Mouse (Mus musculus) liver, adult (tissue): ENCODE results near the gene Ddrgk1.

ENCODE experiments used
- GATA4 ChIP-seq: IDR thresholded peaks from 2 replicates; pipeline ENCODE4 v1.6.1; 2014; ENCODE audit warnings: mild to moderate bottlenecking, low read length; ENCODE audit not compliant: insufficient replicate concordance

Ddrgk1 gene

DNA sequence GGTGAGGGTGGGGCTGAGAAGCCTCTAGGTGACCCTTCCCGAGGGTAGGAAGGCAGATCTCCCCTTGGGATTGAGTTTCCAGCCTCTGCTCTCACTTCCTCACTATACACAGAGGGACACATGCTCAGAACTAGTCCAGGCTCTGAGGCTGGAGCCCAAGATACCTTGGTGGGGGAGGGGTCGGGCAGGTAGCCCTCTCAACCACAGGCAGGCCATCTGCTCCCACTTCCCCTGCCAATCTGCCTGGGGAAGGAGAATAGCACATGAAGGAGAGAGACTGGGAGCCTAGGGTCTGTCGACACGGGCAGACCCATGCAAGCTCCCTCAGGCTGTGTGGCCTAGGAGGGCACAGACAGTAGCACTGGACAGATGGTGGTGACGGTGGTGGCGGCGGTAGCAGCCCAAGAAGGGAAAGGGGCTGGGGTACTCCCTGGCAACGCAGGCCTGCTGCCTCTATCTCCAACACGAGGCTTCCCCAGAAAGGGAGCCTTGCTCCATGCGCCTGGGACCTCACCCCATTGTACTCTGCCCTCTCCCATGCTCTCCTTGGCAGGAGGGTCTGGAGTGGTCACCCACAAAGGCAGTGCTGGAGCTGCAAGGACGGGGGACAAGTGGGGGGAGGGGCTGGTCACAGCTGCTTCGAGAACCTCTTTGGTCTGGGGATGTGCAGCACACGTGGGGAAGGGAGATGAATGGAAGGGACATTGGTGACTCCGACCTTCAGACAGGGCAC is 30.3 kb downstream of the Ddrgk1 start:
- TF ChIP-seq GATA4: no peak

DNA sequence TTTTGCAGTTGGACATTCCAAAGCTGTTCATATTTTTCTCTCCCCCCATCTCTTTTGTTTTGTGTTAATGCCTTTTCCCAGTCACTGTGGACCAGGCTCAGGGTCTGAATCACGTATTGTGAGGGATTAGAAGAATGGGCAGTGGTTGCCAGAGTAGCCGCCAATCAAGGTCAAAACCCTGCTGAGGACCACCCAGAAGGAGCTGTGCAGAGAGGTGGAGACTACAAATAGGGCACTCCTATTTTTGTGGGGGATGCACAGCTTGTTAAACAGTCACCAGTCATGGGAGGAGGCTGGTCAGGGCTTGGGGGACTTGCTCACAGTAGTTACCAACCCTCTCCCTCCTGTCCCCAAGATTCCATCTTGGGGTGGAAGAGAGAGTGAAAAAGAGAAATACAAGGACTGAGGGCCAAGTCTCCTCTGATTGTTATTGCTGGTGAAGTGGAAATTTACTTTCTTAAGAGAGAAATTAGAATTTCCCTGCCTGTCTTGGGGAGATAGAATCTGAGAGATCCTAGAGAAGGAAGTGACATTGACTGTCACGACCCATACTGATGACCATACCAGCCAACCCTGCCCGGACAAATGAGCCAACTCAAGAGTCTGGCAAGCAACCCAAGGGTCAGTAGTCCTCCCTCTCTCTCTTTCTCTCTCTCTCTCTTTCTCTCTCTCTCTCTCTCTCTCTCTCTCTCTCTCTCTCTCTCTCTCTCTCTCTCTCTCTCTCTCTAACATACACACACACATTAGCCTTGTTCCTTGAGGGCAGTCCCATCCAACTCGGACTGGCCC is 31.4 kb downstream of the Ddrgk1 start:
- TF ChIP-seq GATA4: no peak

DNA sequence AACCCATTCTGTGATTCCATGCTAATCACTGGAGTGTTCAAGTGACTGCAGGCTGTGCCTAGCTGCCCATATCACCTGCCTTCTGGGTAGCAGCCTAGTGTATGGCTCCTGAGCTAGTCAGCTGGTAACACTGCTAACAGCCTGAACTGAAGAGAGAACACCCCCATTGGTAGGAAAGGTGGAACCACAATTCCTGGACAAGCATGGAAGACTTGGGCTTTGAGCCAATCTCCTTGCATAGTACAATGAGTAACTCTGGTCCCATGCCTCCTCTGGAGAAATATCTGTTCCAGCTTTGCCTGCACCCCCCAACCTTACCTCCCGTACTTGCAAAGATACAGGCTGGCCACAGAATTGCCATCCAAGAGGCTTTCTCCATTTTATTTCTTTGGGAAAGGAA is 32.0 kb downstream of the Ddrgk1 start:
- no peak for TF ChIP-seq GATA4

DNA sequence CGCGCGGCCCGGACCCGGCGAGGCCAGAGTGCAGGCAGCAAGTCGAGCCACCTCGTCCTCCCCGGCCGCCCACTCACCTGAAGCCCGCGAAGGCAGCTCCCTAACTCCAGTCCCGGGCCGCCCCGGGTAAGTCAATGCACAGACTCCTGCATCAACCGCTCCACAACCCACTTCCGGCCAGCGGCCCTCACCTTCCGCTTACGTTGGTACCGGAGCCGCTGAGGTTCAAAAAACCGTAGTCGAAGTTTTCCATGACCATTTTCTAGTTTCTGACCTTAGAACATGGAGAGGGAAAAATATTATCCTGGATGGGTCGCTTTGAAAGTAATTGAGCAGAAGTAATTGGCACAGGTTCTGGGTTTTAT is 34.6 kb downstream of the Ddrgk1 start, which contains the start of the genes Fastkd5 and Ubox5:
Fastkd5 (minus strand) TSS at position 189 of the 365 bp plus-strand sequence.
Ubox5 (minus strand) TSS at position 200 of the 365 bp plus-strand sequence.
- TF ChIP-seq GATA4: no peak

GRCm38 (mm10) chr2:130629080-130629838 is 35.2 kb downstream of the Ddrgk1 start:
- TF ChIP-seq GATA4: no peak

DNA sequence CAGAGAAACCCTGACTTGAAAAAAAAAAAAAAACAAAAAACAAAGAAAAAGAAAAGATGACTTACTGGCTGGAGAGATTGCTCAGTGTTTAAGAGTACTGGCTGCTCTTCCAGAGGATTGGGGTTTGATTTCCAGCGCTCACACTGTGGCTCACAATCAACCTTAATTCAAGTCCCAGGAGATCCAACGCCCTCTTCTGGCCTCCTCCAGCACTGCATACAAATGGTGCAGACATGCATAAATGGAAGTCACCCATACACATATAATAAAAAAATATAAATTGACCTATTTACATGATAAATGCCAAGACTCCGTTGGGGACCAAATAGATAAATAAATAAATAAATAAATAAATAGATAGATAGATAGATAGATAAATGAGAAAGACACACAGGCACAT is 36.0 kb downstream of the Ddrgk1 start:
- TF ChIP-seq GATA4: no peak

GRCm38 (mm10) chr2:130618972-130619371 is 45.5 kb downstream of the Ddrgk1 start:
- TF ChIP-seq GATA4: no peak

GRCm38 (mm10) chr2:130613091-130613490 is 51.4 kb downstream of the Ddrgk1 start:
- TF ChIP-seq GATA4: no peak
